9 mouse cellular contexts compared by ENCODE assay signal in genomic region chr5:81028875-81029274, GRCm38 (mm10). TPM values are rescaled to one million over a fixed set of nuclear protein-coding genes. Genes with fewer than 3 reads are reported as not detected.
DNase-seq lines count a peak whose midpoint lies in the region; ATAC-seq and TF ChIP-seq lines count a peak whose summit lies in the region.
"Had no signal": no experiment of that assay in that cellular context is flagged by ENCODE, and none has a peak within 500 bp of the region (broad histone marks: within the 10 kb centered on the region; RNA-seq: fewer than 3 reads in every experiment).

No protein-coding gene starts in this region.

- 0% methylated on average over 2 of the region's 2 CpGs for WGBS in forebrain, postnatal 0 days
- WGBS in midbrain, embryonic 14.5 days, result 3% methylated on average over 2 of the region's 2 CpGs

- H3K4me3 ChIP-seq in forebrain, postnatal 0 days (ENCODE audit: low read depth, low read length), result no peak overlapping the region
- H3K4me3 ChIP-seq in midbrain, embryonic 14.5 days (replicated peaks; ENCODE audit: low read depth, low read length), result no peak overlapping the region
- H3K4me3 ChIP-seq: lung, embryonic 15.5 days had no signal

- no peak overlapping the region for H3K27ac ChIP-seq in forebrain, postnatal 0 days (ENCODE audit: low read depth, low read length)
- H3K27ac ChIP-seq in midbrain, embryonic 14.5 days (replicated peaks; ENCODE audit: low read depth, low read length), result no peak overlapping the region
- H3K27ac ChIP-seq: lung, embryonic 15.5 days had no signal

- peak; percentile 90 for ATAC-seq in forebrain, postnatal 0 days
- peak; percentile 70 for ATAC-seq in midbrain, embryonic 14.5 days (ENCODE audit: low FRiP score, low TSS enrichment)
- no peak for ATAC-seq in megakaryocyte, adult 5-6 weeks (ENCODE audit: poor library complexity, severe bottlenecking)

- no peak overlapping the region for H3K9ac ChIP-seq in forebrain, postnatal 0 days
- H3K9ac ChIP-seq in midbrain, embryonic 14.5 days (replicated peaks; ENCODE audit: low read length), result no peak overlapping the region
- H3K9ac ChIP-seq: lung, embryonic 15.5 days had no signal

- H3K36me3 ChIP-seq in forebrain, postnatal 0 days (ENCODE audit: insufficient read depth), result no peaks in the 10 kb centered on the region
- H3K36me3 ChIP-seq in midbrain, embryonic 14.5 days (ENCODE audit: control insufficient read depth, insufficient read depth, low read length), result no peaks in the 10 kb centered on the region
- H3K36me3 ChIP-seq: lung, embryonic 15.5 days had no signal

- peak; percentile 28 for DNase-seq in layer of hippocampus, adult 11-12 months (ENCODE audit: low spot score)
- no peak for DNase-seq in layer of hippocampus, postnatal 25 days (ENCODE audit: extremely low spot score in 1 of 2, low spot score in 1 of 2)
- peak; percentile 73 for DNase-seq in embryo, embryonic 10.5 days (ENCODE audit: low spot score)
- DNase-seq in forebrain, postnatal 0 days, result peak; percentile 48
- DNase-seq in midbrain, embryonic 14.5 days, result peak; percentile 61
- DNase-seq in spleen, postnatal 4 days (ENCODE audit: low spot score in 2 of 2), result no peak
- no peak for DNase-seq in MN1 (ENCODE audit: low spot score)

- no peak overlapping the region for H3K4me2 ChIP-seq in forebrain, postnatal 0 days (ENCODE audit: low read depth)
- no peak overlapping the region for H3K4me2 ChIP-seq in midbrain, embryonic 14.5 days (ENCODE audit: low read length)
- H3K4me2 ChIP-seq: lung, embryonic 15.5 days had no signal

- no peak for TF ChIP-seq CTCF in forebrain, postnatal 0 days (IDR thresholded peaks at IDR 0.05; ENCODE audit: low read depth)

- H3K4me1 ChIP-seq in forebrain, postnatal 0 days (ENCODE audit: insufficient read depth), result peaks cover 12% of the 10 kb centered on the region
- peaks cover 30% of the 10 kb centered on the region for H3K4me1 ChIP-seq in midbrain, embryonic 14.5 days (ENCODE audit: control insufficient read depth, insufficient read depth, low read length)

- no peaks in the 10 kb centered on the region for H3K9me3 ChIP-seq in forebrain, postnatal 0 days (ENCODE audit: low read length)
- H3K9me3 ChIP-seq in midbrain, embryonic 14.5 days (ENCODE audit: control insufficient read depth, low read length), result no peaks in the 10 kb centered on the region
- H3K9me3 ChIP-seq: lung, embryonic 15.5 days had no signal

- H3K27me3 ChIP-seq in forebrain, postnatal 0 days (ENCODE audit: insufficient read depth, low read length), result no peaks in the 10 kb centered on the region
- no peaks in the 10 kb centered on the region for H3K27me3 ChIP-seq in midbrain, embryonic 14.5 days (ENCODE audit: control insufficient read depth, insufficient read depth, low read length)
- H3K27me3 ChIP-seq: lung, embryonic 15.5 days had no signal

RNA-seq across cellular contexts. Expression of gene Adgrl3, which starts 8.9 kb away (rescaled TPM):
- total RNA-seq in layer of hippocampus, postnatal 25 days (2021), result 100 to 1,000 TPM; 156 to 185 TPM
- total RNA-seq in forebrain, postnatal 0 days (2014; rRNA removed), result 127 and 174 TPM in 2 replicates
- polyA plus RNA-seq in forebrain, postnatal 0 days (2015; fragmentation: Nextera tagmentation; extraction: Ambion mirVana), result 22.5 and 39.2 TPM in 2 replicates
- 77.5 and 79.7 TPM in 2 replicates for polyA plus RNA-seq in midbrain, embryonic 14.5 days (2014; fragmentation: Nextera tagmentation; extraction: Ambion mirVana)
- 0.09 TPM in 1 of 2 replicates, not detected in the other for total RNA-seq in megakaryocyte, adult 5-6 weeks (2015)
- 0.04 and 0.15 TPM in 2 replicates for total RNA-seq in megakaryocyte, adult 5-6 weeks (2017)

Comparison
In these comparisons a context has a peak if more than half of its experiments do, and no peak if none do; other contexts are left out.
1. DNase-seq: peak in layer of hippocampus, adult 11-12 months (single experiment), embryo, embryonic 10.5 days (single experiment), forebrain, postnatal 0 days (single experiment) and midbrain, embryonic 14.5 days (single experiment); none in layer of hippocampus, postnatal 25 days (0 of 2), spleen, postnatal 4 days (0 of 2) and MN1 (single experiment).
2. RNA of gene Adgrl3, which starts 8.9 kb away (total RNA-seq): 156 to 185 TPM in layer of hippocampus, postnatal 25 days and 127 to 174 TPM in forebrain, postnatal 0 days; 0.04 to 0.15 TPM in megakaryocyte, adult 5-6 weeks; every median in the first group is over 100 times any median in the second.